In genomic region chr7:126274626-126275025, GRCm38 (mm10) we compare ENCODE assay signal across 8 mouse cellular contexts. TPM values are rescaled to one million over a fixed set of nuclear protein-coding genes. Genes with fewer than 3 reads are reported as not detected.
DNase-seq lines count a peak whose midpoint lies in the region; ATAC-seq and TF ChIP-seq lines count a peak whose summit lies in the region.

No protein-coding gene starts in this region.

- TF ChIP-seq CTCF in cortical plate, adult 2 months (IDR thresholded peaks at IDR 0.05; ENCODE audit: extremely low read depth, insufficient read depth, low read length) = no peak

- peak overlapping the region; percentile 87 for H3K4me2 ChIP-seq in kidney, embryonic 16.5 days (replicated peaks; ENCODE audit: low read depth, low read length)
- H3K4me2 ChIP-seq in hindbrain, embryonic 15.5 days = peak overlapping the region; percentile 91
- peak overlapping the region; percentile 100 for H3K4me2 ChIP-seq in neural tube, embryonic 13.5 days

- no peak for ATAC-seq in kidney, embryonic 16.5 days (ENCODE audit: low FRiP score, low TSS enrichment)
- ATAC-seq in hindbrain, embryonic 15.5 days (ENCODE audit: low FRiP score, low read depth) = no peak
- no peak for ATAC-seq in neural tube, embryonic 13.5 days (ENCODE audit: low read depth)

- H3K36me3 ChIP-seq in kidney, embryonic 16.5 days (ENCODE audit: insufficient read depth, low read length) = no peaks in the 10 kb centered on the region
- H3K36me3 ChIP-seq in hindbrain, embryonic 15.5 days = 0 out of 2 replicates have a peak, but pooled peaks cover 3% of the 10 kb centered on the region
- H3K36me3 ChIP-seq in neural tube, embryonic 13.5 days = peaks cover 43% of the 10 kb centered on the region

- no peak for DNase-seq in kidney, postnatal 25 days
- no peak for DNase-seq in right cerebral cortex, postnatal 36 days (ENCODE audit: low spot score in 2 of 2)
- no peak for DNase-seq in spleen, adult 12 weeks (ENCODE audit: low spot score)
- no peak for DNase-seq in left cerebral cortex, adult 8-10 months (ENCODE audit: low spot score in 2 of 2)

- 20% methylated on average over 4 of the region's 4 CpGs for WGBS in kidney, embryonic 16.5 days
- 3% methylated on average over 4 of the region's 4 CpGs for WGBS in hindbrain, embryonic 15.5 days
- WGBS in neural tube, embryonic 13.5 days = 2% methylated on average over 4 of the region's 4 CpGs

- no peaks in the 10 kb centered on the region for H3K27me3 ChIP-seq in kidney, embryonic 16.5 days (ENCODE audit: insufficient read depth, low read length)
- no peaks in the 10 kb centered on the region for H3K27me3 ChIP-seq in hindbrain, embryonic 15.5 days
- H3K27me3 ChIP-seq in neural tube, embryonic 13.5 days = peaks cover under 1% of the 10 kb centered on the region; the same call in 1 of the 2 replicates

- TF ChIP-seq POLR2A in cortical plate, adult 2 months (IDR thresholded peaks at IDR 0.05; ENCODE audit: extremely low read depth, insufficient read depth, low read length) = no peak

- peaks cover 54% of the 10 kb centered on the region for H3K4me1 ChIP-seq in kidney, embryonic 16.5 days (ENCODE audit: insufficient read depth, low read length)
- H3K4me1 ChIP-seq in cortical plate, adult 2 months (ENCODE audit: control insufficient read depth, insufficient read depth, low read length) = peaks cover 6% of the 10 kb centered on the region; the same call in 1 of the 2 replicates
- H3K4me1 ChIP-seq in hindbrain, embryonic 15.5 days (replicated peaks) = peaks cover 66% of the 10 kb centered on the region
- peaks cover 74% of the 10 kb centered on the region for H3K4me1 ChIP-seq in neural tube, embryonic 13.5 days (replicated peaks)

- no peak overlapping the region for H3K27ac ChIP-seq in kidney, embryonic 16.5 days (ENCODE audit: low read length)
- H3K27ac ChIP-seq in cortical plate, adult 2 months (ENCODE audit: insufficient read depth, low read length) = no peak overlapping the region
- peak overlapping the region; percentile 98; the same call in 1 of the 2 replicates for H3K27ac ChIP-seq in hindbrain, embryonic 15.5 days (replicated peaks)
- peak overlapping the region; percentile 99 for H3K27ac ChIP-seq in neural tube, embryonic 13.5 days (replicated peaks)

- no peaks in the 10 kb centered on the region for H3K9me3 ChIP-seq in kidney, embryonic 16.5 days (ENCODE audit: low read length)
- no peaks in the 10 kb centered on the region for H3K9me3 ChIP-seq in hindbrain, embryonic 15.5 days
- no peaks in the 10 kb centered on the region for H3K9me3 ChIP-seq in neural tube, embryonic 13.5 days

- H3K9ac ChIP-seq in kidney, embryonic 16.5 days (replicated peaks; ENCODE audit: low read length) = peak overlapping the region; percentile 94
- H3K9ac ChIP-seq in hindbrain, embryonic 15.5 days = peak overlapping the region; percentile 100
- peak overlapping the region; percentile 100 for H3K9ac ChIP-seq in neural tube, embryonic 13.5 days

- H3K4me3 ChIP-seq in kidney, embryonic 16.5 days (ENCODE audit: low read length) = peak overlapping the region; percentile 88
- peak overlapping the region; percentile 82 for H3K4me3 ChIP-seq in cortical plate, adult 2 months (ENCODE audit: insufficient read depth, low read length)
- peak overlapping the region; percentile 96 for H3K4me3 ChIP-seq in hindbrain, embryonic 15.5 days
- H3K4me3 ChIP-seq in neural tube, embryonic 13.5 days = peak overlapping the region; percentile 99

RNA-seq across cellular contexts. Expression of gene Sbk1, which starts 2.2 kb away (rescaled TPM):
- 25.9 and 29.7 TPM in 2 replicates for polyA plus RNA-seq in kidney, embryonic 16.5 days (2015; fragmentation: Nextera tagmentation; extraction: Ambion mirVana)
- 46.1 and 49.2 TPM in 2 replicates for polyA plus RNA-seq in cortical plate, adult 2 months (2012; rRNA removed)
- 250 and 292 TPM in 2 replicates for polyA plus RNA-seq in hindbrain, embryonic 15.5 days (2015; fragmentation: Nextera tagmentation; extraction: Ambion mirVana)
- polyA plus RNA-seq in neural tube, embryonic 13.5 days (2015; fragmentation: Nextera tagmentation; extraction: Ambion mirVana) = 238 and 247 TPM in 2 replicates
- 10 to 100 TPM; 50.0 to 62.1 (median 56.5) TPM for total RNA-seq in left cerebral cortex, adult 8-10 months (2022)

Comparison
In these comparisons a context has a peak if more than half of its experiments do, and no peak if none do; other contexts are left out.
1. H3K27ac ChIP-seq: peak in hindbrain, embryonic 15.5 days (single experiment) and neural tube, embryonic 13.5 days (single experiment); none in kidney, embryonic 16.5 days (single experiment) and cortical plate, adult 2 months (single experiment).
2. Peak in every context shown above with its lines, with median percentiles within 50 percentile points of each other: H3K4me2 ChIP-seq, H3K4me3 ChIP-seq and H3K9ac ChIP-seq.